Mouse (Mus musculus): ENCODE data around the gene Tmem108.

DNA sequence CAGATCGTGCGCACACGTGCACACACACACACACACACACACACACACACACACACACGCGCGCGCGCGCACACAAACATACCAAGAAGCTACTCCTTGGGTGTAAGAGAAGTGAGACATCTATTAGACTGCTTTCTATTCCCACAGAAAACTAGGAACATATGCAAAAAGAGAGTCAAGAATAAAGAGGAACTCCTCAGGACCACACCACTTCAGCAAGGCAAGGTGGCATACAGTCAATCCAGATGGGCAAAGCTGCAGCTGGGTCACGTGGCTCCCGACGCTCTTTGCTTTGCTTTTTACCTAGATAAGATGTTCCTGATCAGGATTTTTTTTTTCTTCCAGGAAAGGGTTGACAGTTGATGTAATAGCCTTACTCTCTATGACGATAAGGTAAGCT lies 45.6 kb downstream of the Tmem108 start:
- TF ChIP-seq CTCF (conservative IDR thresholded peaks at IDR 0.05; ENCODE audit: low read length) (no peak), POU5F1 (IDR thresholded peaks at IDR 0.05; ENCODE audit: borderline replicate concordance, low read length) (no peak), NANOG (IDR thresholded peaks at IDR 0.05; ENCODE audit: borderline replicate concordance, low read length) (no peak)
